Mouse (Mus musculus) frontal cortex, adult (tissue): ENCODE results near the gene Tspan15.

Experiments used
- ATAC-seq: cut with Nextera tagmentation; 2 replicates; pipeline ENCODE4 v1.9.2; 2017; ENCODE audit warnings: mild to moderate bottlenecking, moderate library complexity, mixed read lengths; ENCODE audit not compliant: low TSS enrichment

Tspan15 gene

DNA sequence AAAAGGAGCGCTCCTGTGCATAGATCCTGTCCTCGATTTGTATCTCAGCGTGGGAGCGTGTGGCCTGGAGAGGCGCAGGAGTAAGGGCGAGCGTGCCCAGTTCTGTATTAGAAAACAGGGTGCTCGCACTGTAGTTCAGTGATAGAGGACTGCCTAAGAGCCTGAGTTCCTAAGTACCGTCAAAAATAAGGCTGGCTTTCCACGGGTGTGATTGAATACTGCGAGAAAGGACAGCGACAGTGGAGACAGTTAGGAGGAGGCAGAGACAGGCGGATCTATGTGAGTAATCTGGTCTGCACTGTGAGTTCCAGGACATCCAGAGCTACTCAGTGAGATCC lies 313 bp upstream of the Tspan15 start:
- ATAC-seq: peak; percentile 55; the same call in 1 of the 2 replicates

DNA sequence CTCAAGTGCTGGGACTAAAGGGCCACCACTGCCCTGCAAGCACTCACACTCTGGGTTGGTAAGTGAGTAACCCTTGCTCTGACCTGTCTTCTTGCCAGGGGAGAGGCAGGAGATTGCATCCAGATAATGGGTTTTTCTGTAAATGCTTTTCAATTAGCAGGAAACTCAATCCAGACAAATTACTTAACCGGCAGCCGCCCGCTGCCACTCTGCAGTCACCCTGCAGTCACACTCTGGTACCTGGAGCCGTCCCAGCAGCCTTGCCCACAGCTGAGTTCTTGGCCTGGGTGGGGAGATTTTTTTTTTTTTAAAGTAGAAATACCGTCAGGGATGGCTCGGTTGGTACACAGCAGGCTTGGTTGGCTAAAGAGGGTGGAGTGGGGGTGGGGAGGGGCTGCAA lies 2.9 kb downstream of the Tspan15 start:
- ATAC-seq: no peak

DNA sequence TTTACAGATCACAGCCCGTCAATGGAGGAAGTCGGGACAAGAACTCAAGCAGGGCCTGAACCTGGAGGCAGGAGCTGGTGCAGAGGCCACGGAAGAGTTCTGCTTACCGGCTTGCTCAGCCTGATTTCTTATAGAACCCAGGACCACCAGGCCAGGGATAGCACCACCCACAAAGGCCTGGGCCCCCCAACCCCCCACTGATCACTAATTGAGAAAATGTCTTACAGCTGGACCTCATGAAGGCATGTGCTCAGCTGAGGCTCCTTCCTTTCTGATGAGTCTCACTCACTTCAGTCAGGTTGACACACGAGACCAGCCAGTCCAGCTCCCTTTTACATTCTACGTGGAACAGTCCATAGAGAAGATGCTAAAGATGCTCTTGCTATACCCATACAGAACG lies 5.2 kb downstream of the Tspan15 start:
- ATAC-seq: no peak

DNA sequence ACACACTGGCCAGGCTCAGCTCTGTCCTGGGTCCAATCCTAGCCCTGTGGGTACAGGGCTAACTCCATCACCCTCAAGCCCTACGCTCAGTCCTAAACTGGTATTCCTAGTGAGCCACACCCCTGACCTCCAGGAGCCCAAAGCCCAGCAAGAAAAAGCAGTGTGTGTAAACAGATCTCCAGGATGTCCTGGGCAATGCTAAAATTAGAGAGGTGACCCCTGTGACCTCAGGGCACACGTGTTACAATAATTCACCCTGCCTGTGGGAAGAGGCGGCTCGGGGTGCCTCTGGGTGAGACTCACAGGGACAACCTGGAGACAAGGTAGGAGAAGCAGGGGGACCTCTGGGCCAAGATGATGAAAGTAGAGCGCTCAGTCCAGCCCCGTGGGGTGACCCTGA lies 6.8 kb downstream of the Tspan15 start:
- ATAC-seq: no peak

- no peak for ATAC-seq
Measured at GRCm38 (mm10) chr10:62222777-62223176, 8.3 kb downstream of the Tspan15 start.

DNA sequence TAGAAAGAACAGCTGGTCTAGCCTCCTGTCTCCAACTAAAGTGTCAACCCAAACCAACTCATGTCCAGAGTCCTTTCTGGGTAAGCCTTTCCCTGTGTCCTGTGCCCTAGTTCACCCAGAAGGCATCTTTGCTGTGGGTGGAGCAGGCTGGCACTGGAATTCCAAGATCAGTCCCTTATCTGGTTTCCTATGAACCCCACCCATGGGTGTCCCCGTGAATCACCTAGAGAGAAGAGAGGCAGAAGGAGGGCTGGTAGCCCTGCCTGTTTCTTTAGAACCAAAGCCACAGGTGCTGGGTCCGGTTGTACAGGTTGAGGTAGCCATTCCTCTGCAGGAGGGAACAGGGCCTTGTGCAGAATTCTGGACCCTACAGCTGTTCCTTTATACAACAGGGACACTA lies 9.4 kb downstream of the Tspan15 start:
- no peak for ATAC-seq

DNA sequence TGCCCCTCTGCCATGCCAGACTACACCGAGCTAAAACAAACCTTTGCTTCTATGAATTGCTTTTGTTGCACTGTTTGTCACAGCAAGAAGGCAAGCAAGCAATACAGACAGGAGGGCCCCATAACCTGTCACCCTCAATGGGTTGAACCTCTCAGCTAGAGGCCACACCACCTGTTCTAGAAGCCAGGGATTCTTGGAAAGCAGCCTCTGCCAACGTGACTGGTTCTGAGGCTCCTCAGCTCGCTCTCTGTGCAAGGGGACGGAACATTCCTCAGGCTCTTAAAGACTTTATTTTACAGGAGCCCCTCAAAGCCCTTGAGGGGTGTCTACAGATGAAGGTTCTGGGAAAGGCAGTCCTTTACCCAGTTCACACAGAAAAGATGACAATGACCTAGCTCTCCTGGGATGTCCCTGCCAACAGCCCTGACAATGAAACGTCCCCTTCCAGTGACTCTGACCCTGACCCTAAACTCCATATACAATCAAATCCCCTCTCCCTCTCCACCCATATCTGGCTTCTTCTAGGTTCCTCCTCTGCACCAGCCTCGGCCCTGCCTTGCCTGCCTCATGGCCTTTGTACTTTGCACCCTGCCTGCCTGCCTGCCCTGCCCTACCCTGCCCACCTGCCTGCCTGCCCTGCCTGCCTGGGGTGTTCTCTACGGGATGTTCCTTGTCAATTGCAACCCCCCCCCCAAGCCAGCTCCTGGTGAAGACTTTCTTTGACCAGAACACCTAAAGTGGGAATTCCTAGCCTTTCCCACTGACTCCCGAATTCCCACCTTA lies 10.1 kb downstream of the Tspan15 start:
- ATAC-seq: no peak

- ATAC-seq: no peak
Measured at GRCm38 (mm10) chr10:62218789-62219172, 12.3 kb downstream of the Tspan15 start.

DNA sequence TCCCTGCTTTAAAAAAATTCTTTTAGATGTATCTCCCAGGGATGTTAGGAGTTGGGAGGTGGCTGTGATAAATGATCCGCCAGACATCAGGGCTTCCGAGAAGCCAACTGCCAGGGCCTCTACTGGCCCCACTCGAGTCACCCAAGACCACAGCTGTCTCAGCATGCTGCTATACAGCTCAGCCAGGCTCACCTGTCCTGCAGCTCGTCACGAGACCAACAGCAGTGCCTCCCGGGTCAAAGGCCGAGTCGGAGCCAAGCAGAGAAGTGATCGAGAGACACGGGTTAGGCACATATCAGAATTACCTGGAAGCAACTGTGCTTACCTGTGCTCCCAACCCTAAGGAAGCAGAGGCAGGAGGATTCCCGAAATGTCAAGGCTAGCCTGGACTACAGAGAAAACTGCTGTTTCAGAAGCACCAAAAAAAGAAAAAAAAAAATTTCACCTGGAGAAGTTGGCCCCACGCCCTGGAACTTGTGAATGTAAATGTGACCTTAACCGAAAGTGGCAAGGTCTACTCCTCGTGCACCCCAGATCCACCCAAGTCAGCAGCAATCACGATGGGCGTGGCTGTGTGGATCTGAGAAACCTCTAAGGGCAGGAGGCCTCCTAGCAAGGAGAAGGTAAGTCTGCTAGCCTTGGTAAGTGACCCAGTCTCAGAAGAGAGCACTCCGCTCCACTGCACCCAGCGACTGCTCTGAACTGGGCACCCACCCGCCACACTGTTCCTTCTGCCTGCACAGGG lies 12.8 kb downstream of the Tspan15 start:
- ATAC-seq: no peak

GRCm38 (mm10) chr10:62217196-62217595 lies 13.9 kb downstream of the Tspan15 start:
- ATAC-seq: no peak

DNA sequence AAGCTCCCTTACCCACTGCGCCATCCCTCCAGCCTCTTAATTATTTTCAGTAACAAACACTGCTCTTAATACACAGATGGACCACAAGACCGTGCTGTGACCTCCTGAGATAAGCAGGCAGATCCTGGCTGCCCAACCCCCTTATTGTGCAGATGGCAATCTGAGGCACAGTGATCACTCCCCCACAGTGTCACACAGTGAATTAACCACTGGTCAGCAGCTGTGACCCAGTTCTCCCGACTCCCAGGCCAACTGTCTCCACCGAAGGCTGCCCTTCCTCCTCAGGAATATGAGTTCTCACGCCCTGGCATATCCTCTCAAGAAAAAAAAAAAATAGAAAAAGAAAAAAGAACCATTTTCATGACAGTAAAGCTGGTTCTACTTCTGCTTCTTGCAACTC lies 14.5 kb downstream of the Tspan15 start:
- ATAC-seq: no peak

- no peak for ATAC-seq
Measured at GRCm38 (mm10) chr10:62215633-62216032, 15.4 kb downstream of the Tspan15 start.

GRCm38 (mm10) chr10:62215169-62215616 lies 15.9 kb downstream of the Tspan15 start:
- no peak for ATAC-seq

- no peak for ATAC-seq
Measured at GRCm38 (mm10) chr10:62211310-62211709, 19.7 kb downstream of the Tspan15 start.

DNA sequence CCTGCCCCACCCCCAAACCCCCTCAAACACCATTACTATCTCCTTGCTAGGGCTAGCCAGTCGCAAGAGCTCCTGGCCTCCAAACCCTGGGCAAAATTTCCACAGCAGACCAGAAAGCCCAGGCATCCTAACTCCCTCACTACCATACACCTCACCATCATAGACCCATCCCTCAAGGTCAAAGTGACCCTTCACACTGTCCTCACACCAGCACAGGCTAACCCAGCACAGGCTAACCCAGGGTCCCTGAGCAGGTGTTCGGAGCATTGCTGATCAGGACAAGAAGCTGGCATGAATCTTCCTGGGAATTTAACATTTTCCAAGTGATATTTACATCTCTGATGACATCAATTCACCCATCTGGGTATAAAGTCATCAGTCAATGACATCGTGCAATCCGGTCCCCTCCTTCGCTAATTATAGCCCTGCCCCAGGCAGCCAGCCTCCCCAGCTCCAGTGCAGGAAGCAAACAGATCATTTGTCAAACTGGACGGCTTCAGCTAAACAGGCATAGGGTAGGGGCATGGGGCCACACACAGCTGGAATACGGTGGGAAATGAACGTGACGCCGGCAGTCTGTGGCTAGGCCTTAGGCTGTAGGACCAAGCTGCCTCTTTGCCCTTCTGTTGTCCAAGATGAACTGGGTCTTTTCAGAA lies 22.7 kb downstream of the Tspan15 start:
- no peak for ATAC-seq

GRCm38 (mm10) chr10:62202574-62202973 lies 28.5 kb downstream of the Tspan15 start:
- ATAC-seq: peak; percentile 96

DNA sequence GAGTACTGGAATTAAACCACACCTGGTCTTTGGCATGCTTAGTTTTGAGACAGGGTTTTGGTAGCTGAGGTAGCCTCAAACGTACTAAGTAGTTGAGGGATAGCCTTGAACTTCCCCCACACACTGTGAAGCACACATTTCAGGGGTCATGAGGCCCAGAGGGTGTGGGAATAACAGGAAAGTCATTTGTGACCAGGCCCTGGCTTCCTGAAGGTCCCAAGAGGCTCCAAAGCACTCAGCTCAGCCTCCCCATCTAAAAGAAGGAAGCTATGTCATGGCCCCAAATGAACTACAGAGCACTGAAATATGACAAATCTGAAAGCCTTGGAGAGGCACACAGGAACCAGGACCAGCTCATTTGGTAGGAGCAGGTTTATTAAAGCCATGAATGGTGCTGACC lies 32.2 kb downstream of the Tspan15 start:
- no peak for ATAC-seq

- no peak for ATAC-seq
Measured at GRCm38 (mm10) chr10:62197403-62197802, 33.6 kb downstream of the Tspan15 start.

- no peak for ATAC-seq
Measured at GRCm38 (mm10) chr10:62195376-62195775, 35.7 kb downstream of the Tspan15 start.

- ATAC-seq: no peak
Measured at GRCm38 (mm10) chr10:62194946-62195345, 36.1 kb downstream of the Tspan15 start.

- ATAC-seq: peak; percentile 70
Measured at GRCm38 (mm10) chr10:62194461-62194860, 36.6 kb downstream of the Tspan15 start.

DNA sequence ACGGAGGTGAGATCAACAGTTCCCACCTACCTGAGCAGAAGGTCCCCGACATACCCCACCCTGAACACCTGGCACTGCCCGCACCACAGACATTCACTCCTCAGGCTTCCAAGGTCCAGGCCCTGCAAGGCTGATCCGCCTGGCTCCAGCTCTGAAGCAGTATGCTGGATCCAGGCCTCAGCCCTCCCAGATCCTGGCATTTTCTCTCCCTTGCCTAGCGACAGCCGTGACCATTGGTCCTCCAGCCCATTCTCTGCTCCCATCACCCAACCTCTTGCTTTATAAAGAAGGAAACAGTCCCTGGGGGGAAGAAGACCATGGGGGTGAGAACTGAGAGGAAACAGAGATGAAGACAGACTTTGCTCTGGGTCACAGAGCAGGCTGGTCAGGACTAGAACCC lies 37.0 kb downstream of the Tspan15 start:
- ATAC-seq: no peak

DNA sequence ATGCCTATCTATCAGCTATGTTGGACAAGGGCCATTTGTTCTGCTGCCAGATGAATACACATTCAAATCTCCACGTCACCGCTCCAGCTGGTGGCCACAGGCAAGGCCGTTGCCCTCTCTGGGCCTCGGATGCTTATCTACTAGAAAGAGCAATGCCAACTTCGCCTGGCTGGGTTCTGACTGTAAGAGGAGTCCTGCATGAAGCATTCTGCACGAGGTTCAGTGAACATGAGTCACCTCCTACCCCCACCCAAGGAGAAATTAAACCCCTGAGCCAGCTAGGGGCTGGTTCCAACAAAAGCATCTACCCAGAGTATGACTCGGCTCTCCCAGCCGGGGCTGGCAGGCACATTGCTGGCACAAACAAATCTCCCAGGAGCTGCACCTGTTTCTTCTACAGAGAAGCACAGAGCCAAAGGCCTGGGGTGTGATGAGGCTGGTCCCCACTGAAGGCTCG lies 38.3 kb downstream of the Tspan15 start:
- ATAC-seq: peak; percentile 66
